In the genomic region with DNA sequence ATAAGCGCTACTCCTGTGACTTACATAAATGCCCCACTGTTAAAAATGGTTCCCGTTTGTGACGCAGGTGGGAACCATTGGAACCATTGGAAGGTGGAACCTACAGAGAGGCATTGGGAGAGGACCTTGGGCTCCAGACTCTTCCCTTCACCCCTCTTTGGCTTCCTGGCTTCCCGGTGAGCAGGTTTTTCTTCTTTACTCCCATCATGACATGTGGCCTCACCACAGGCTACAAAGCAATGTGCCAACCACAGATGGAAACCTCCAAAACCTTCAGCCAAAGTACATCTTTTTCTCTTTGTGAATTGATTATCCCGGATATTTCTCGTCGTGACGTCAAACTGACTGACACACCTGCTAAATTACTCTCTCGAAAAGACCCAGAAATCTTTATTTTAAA, we compare ENCODE assay signal across 22 mouse cellular contexts.
A peak's percentile ranks its signal among the peaks of the same experiment; 100 is the strongest.
DNase-seq lines count a peak whose midpoint lies in the region; ATAC-seq lines count a peak whose summit lies in the region.
"Had no signal": no experiment of that assay in that cellular context is flagged by ENCODE, and none has a peak within 500 bp of the region (broad histone marks: within the 10 kb centered on the region; RNA-seq: fewer than 3 reads in every experiment).

No protein-coding gene starts in this region.

- H3K4me1 ChIP-seq in heart, embryonic 10.5 days: no peaks in the 10 kb centered on the region
- H3K4me1 ChIP-seq in neural tube, embryonic 15.5 days: no peaks in the 10 kb centered on the region
- H3K4me1 ChIP-seq: forebrain, embryonic 10.5 days; hindbrain, embryonic 15.5 days had no signal

- H3K27me3 ChIP-seq in heart, embryonic 10.5 days (ENCODE audit: insufficient read depth, poor library complexity, severe bottlenecking): no peaks in the 10 kb centered on the region
- H3K27me3 ChIP-seq in neural tube, embryonic 15.5 days (replicated peaks): no peaks in the 10 kb centered on the region
- H3K27me3 ChIP-seq: embryonic facial prominence, embryonic 15.5 days; heart, embryonic 12.5 days; hindbrain, embryonic 15.5 days had no signal

- WGBS in heart, embryonic 10.5 days: 90% methylated on average over 9 of the region's 9 CpGs
- WGBS in neural tube, embryonic 15.5 days: 92% methylated on average over 9 of the region's 9 CpGs

- no peak overlapping the region for H3K4me2 ChIP-seq in neural tube, embryonic 15.5 days
- H3K4me2 ChIP-seq: embryonic facial prominence, embryonic 15.5 days; heart, embryonic 12.5 days; hindbrain, embryonic 15.5 days had no signal

- no peak overlapping the region for H3K27ac ChIP-seq in heart, embryonic 10.5 days
- H3K27ac ChIP-seq in neural tube, embryonic 15.5 days (replicated peaks): no peak overlapping the region
- H3K27ac ChIP-seq: embryonic facial prominence, embryonic 15.5 days; forebrain, embryonic 10.5 days; hindbrain, embryonic 15.5 days had no signal

- no peak overlapping the region for H3K9ac ChIP-seq in neural tube, embryonic 15.5 days (replicated peaks)
- H3K9ac ChIP-seq: embryonic facial prominence, embryonic 15.5 days; heart, embryonic 12.5 days; hindbrain, embryonic 15.5 days had no signal

- DNase-seq in cerebellum, adult 11-12 months: peak; percentile 59
- DNase-seq in cerebellum, adult 18-20 months: peak; percentile 71 to 75
- peak; percentile 70 for DNase-seq in cerebellum, adult 9-11 months
- peak; percentile 66 to 72 for DNase-seq in cerebellum, postnatal 36 days
- no peak for DNase-seq in heart, embryonic 10.5 days (ENCODE audit: low spot score)
- DNase-seq in T-cell, adult 2 months (ENCODE audit: low spot score): no peak
- DNase-seq: adrenal gland, adult 2 months; adrenal gland, postnatal 25 days; embryo, embryonic 11 days; gastrocnemius, postnatal 36 days; heart, adult 11 months; kidney, adult 2 months had no signal

- H3K36me3 ChIP-seq in heart, embryonic 10.5 days: no peaks in the 10 kb centered on the region
- no peaks in the 10 kb centered on the region for H3K36me3 ChIP-seq in neural tube, embryonic 15.5 days
- H3K36me3 ChIP-seq: embryonic facial prominence, embryonic 15.5 days; forebrain, embryonic 10.5 days; heart, embryonic 12.5 days; hindbrain, embryonic 15.5 days had no signal

- no peaks in the 10 kb centered on the region for H3K9me3 ChIP-seq in heart, embryonic 10.5 days
- no peaks in the 10 kb centered on the region for H3K9me3 ChIP-seq in neural tube, embryonic 15.5 days (replicated peaks)
- H3K9me3 ChIP-seq: embryonic facial prominence, embryonic 15.5 days; forebrain, embryonic 10.5 days; heart, embryonic 12.5 days; hindbrain, embryonic 15.5 days had no signal

- ATAC-seq in cerebellum, adult (ENCODE audit: insufficient number of reproducible peaks, low FRiP score, low TSS enrichment): no peak
- ATAC-seq in neural tube, embryonic 15.5 days (ENCODE audit: low FRiP score): no peak
- ATAC-seq: forebrain, embryonic 14.5 days; intestine, embryonic 16.5 days; Patski had no signal

- H3K4me3 ChIP-seq in heart, embryonic 10.5 days: no peak overlapping the region
- no peak overlapping the region for H3K4me3 ChIP-seq in neural tube, embryonic 15.5 days (replicated peaks)
- H3K4me3 ChIP-seq: embryonic facial prominence, embryonic 15.5 days; erythroblast, embryonic 14.5 days; forebrain, embryonic 10.5 days; heart, embryonic 12.5 days; hindbrain, embryonic 15.5 days had no signal

Comparison
In these comparisons a context has a peak if more than half of its experiments do, and no peak if none do; other contexts are left out.
1. DNase-seq: peak in cerebellum, adult 11-12 months (single experiment), cerebellum, adult 18-20 months (2 of 2), cerebellum, adult 9-11 months (single experiment) and cerebellum, postnatal 36 days (2 of 2); none in heart, embryonic 10.5 days (single experiment) and T-cell, adult 2 months (single experiment).